Mouse (Mus musculus) E14TG2a.4 (cell line): ENCODE data around the gene Gpr19.

Experiments
- CTCF ChIP-seq: conservative IDR thresholded peaks from 2 replicates; pipeline ENCODE4 v1.5.1; 2014; ENCODE audit warnings: low read length
- NANOG ChIP-seq: IDR thresholded peaks from 2 replicates; pipeline ENCODE4 v1.6.1; 2014; ENCODE audit warnings: borderline replicate concordance, low read length, mixed read lengths

DNA sequence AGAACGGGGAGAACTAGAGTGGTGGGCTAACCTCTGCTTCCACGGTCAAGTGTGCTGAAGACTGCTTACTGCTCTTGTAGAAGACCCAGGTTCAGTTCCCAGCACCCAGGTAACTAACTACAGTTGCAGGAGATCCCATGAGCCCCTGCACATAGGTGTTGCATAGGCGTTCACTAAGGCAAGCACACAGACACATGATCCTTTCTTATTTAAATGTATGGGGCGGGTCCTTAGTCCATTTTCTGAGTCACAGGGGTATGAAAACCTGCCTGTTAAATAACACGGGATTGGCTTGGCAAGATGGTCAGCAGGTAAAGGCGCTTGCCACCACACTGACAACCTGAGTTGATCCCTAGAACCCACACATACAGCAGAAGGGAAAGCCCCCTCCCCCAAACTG lies 39.4 kb downstream of the Gpr19 start:
- TF ChIP-seq CTCF (no peak), NANOG (no peak)
